Mouse (Mus musculus) embryonic facial prominence, embryonic 10.5 days (tissue): ENCODE measurements at regions not wholly inside any gene's neighbourhood (a gene's known extent, or its start where the extent isn't known, plus 50 kb on each side); places are given as distances from the start of the nearest gene placed in this dataset.
"Not testable (repeated sequence)": the region's sequence is repeated elsewhere in the genome, so short reads cannot be mapped to it uniquely, and the experiment has no call there.

Experiments
- DNase-seq: peaks from one replicate; pipeline ENCODE4 v3.0.0-alpha.2; 2017; ENCODE audit warnings: low spot score
- H3K27ac ChIP-seq: fragments of 300-500 bp; sonication (generic); replicated peaks from 2 replicates; pipeline ENCODE4 v1.5.1; 2016; ENCODE audit warnings: mild to moderate bottlenecking
- H3K27me3 ChIP-seq: fragments of 300-500 bp; sonication (generic); replicated peaks from 2 replicates; pipeline ENCODE4 v1.6.1; 2016; ENCODE audit warnings: low read depth, mild to moderate bottlenecking; ENCODE audit not compliant: poor library complexity, severe bottlenecking
- H3K36me3 ChIP-seq: fragments of 300-500 bp; sonication (generic); replicated peaks from 2 replicates; pipeline ENCODE4 v1.6.1; 2016; ENCODE audit warnings: mild to moderate bottlenecking, moderate library complexity
- H3K4me1 ChIP-seq: fragments of 300-500 bp; sonication (generic); 2 replicates; pipeline ENCODE4 v1.6.1; 2016
- H3K4me3 ChIP-seq: fragments of 300-500 bp; sonication (generic); 2 replicates; pipeline ENCODE4 v1.5.1; 2016; ENCODE audit warnings: mild to moderate bottlenecking, moderate library complexity
- H3K9me3 ChIP-seq: fragments of 300-500 bp; sonication (generic); 2 replicates; pipeline ENCODE4 v1.6.1; 2016; ENCODE audit warnings: mild to moderate bottlenecking
- WGBS: fragments of 180-500 bp; shearing (Covaris S2); methylation state at CpG from one replicate; pipeline ENCODE4 v1.1.7; 2016; 5-methylcytosine and 5-hydroxymethylcytosine counted together

GRCm38 (mm10) chr13:18651658-18652057, 65.4 kb upstream of the Vps41 start:
- WGBS: 84% methylated on average over 1 of the region's 1 CpGs
- H3K27ac ChIP-seq: no peak overlapping the region
- H3K27me3 ChIP-seq: no peaks in the 10 kb centered on the region
- H3K9me3 ChIP-seq: no peaks in the 10 kb centered on the region
- H3K36me3 ChIP-seq: no peaks in the 10 kb centered on the region
- no peak for DNase-seq
- H3K4me1 ChIP-seq: no peaks in the 10 kb centered on the region
- H3K4me3 ChIP-seq: no peak overlapping the region

- peak; percentile 63 for DNase-seq
- 19% methylated on average over 18 of the region's 18 CpGs for WGBS
- H3K27me3 ChIP-seq: no peaks in the 10 kb centered on the region
- peaks cover 15% of the 10 kb centered on the region for H3K4me1 ChIP-seq
- peak overlapping the region; percentile 52; the same call in 1 of the 2 replicates for H3K27ac ChIP-seq
- H3K4me3 ChIP-seq: peak overlapping the region; percentile 45
- no peaks in the 10 kb centered on the region for H3K36me3 ChIP-seq
- no peaks in the 10 kb centered on the region for H3K9me3 ChIP-seq
Observed at GRCm38 (mm10) chr13:18614763-18615616, 102.1 kb upstream of the Vps41 start.

GRCm38 (mm10) chr13:18580718-18581550, 136.2 kb upstream of the Vps41 start:
- H3K4me1 ChIP-seq: peaks cover 6% of the 10 kb centered on the region; the same call in 1 of the 2 replicates
- no peak overlapping the region for H3K4me3 ChIP-seq
- H3K36me3 ChIP-seq: no peaks in the 10 kb centered on the region
- WGBS: 52% methylated on average over 19 of the region's 19 CpGs
- no peak overlapping the region for H3K27ac ChIP-seq
- no peak for DNase-seq
- no peaks in the 10 kb centered on the region for H3K9me3 ChIP-seq
- no peaks in the 10 kb centered on the region for H3K27me3 ChIP-seq

- peaks cover 11% of the 10 kb centered on the region; the same call in 1 of the 2 replicates for H3K4me1 ChIP-seq
- DNase-seq: no peak
- WGBS: 55% methylated on average over 4 of the region's 4 CpGs
Observed at GRCm38 (mm10) chr13:18576016-18576415, 141.1 kb upstream of the Vps41 start.

GRCm38 (mm10) chr13:18575599-18575998, 141.5 kb upstream of the Vps41 start:
- H3K4me3 ChIP-seq: no peak overlapping the region
- peak; percentile 23 for DNase-seq
- no peaks in the 10 kb centered on the region for H3K9me3 ChIP-seq
- no peaks in the 10 kb centered on the region for H3K36me3 ChIP-seq
- 4% methylated on average over 5 of the region's 5 CpGs for WGBS
- no peak overlapping the region for H3K27ac ChIP-seq
- 0 out of 2 replicates have a peak, but pooled peaks cover 6% of the 10 kb centered on the region for H3K4me1 ChIP-seq
- no peaks in the 10 kb centered on the region for H3K27me3 ChIP-seq

More at GRCm38 (mm10) chr13:18576016-18576415, 141.1 kb upstream of the Vps41 start:
- Histone ChIP-seq H3K27me3 (no peaks in the 10 kb centered on the region), H3K36me3 (no peaks in the 10 kb centered on the region), H3K27ac (no peak overlapping the region), H3K9me3 (no peaks in the 10 kb centered on the region), H3K4me3 (no peak overlapping the region)

- H3K27me3 ChIP-seq, H3K36me3 ChIP-seq, H3K4me3 ChIP-seq, H3K9me3 ChIP-seq, H3K27ac ChIP-seq, DNase-seq, H3K4me1 ChIP-seq: not testable (repeated sequence)
- 90% methylated on average over 4 of the region's 4 CpGs for WGBS
Observed at GRCm38 (mm10) chr13:18542032-18542431, 144.5 kb upstream of the Pou6f2 start.

- Histone ChIP-seq H3K27ac (no peak overlapping the region), H3K9me3 (no peaks in the 10 kb centered on the region), H3K36me3 (no peaks in the 10 kb centered on the region), H3K4me3 (no peak overlapping the region), H3K4me1 (no peaks in the 10 kb centered on the region), H3K27me3 (no peaks in the 10 kb centered on the region)
- 62% methylated on average over 1 of the region's 1 CpGs for WGBS
- DNase-seq: peak; percentile 45
Observed at GRCm38 (mm10) chr13:18530509-18530908, 133.0 kb upstream of the Pou6f2 start.

- DNase-seq: no peak
- Histone ChIP-seq H3K9me3 (peaks cover 4% of the 10 kb centered on the region; the same call in 1 of the 2 replicates), H3K4me1 (peaks cover 11% of the 10 kb centered on the region), H3K27ac (no peak overlapping the region), H3K27me3 (no peaks in the 10 kb centered on the region), H3K4me3 (peak overlapping the region; percentile 8; the same call in 1 of the 2 replicates), H3K36me3 (no peaks in the 10 kb centered on the region)
- WGBS: 28% methylated on average over 4 of the region's 4 CpGs
Observed at GRCm38 (mm10) chr13:18498159-18498558, 100.7 kb upstream of the Pou6f2 start.

- H3K4me1 ChIP-seq: peaks cover 11% of the 10 kb centered on the region
- peaks cover 4% of the 10 kb centered on the region; the same call in 1 of the 2 replicates for H3K9me3 ChIP-seq
- no peaks in the 10 kb centered on the region for H3K27me3 ChIP-seq
- peak overlapping the region; percentile 8; the same call in 1 of the 2 replicates for H3K4me3 ChIP-seq
- 15% methylated on average over 5 of the region's 5 CpGs for WGBS
- H3K36me3 ChIP-seq: no peaks in the 10 kb centered on the region
- peak; percentile 18 for DNase-seq
- no peak overlapping the region for H3K27ac ChIP-seq
Observed at GRCm38 (mm10) chr13:18497582-18498157, 100.2 kb upstream of the Pou6f2 start.

- no peaks in the 10 kb centered on the region for H3K36me3 ChIP-seq
- WGBS: 77% methylated on average over 10 of the region's 10 CpGs
- no peak overlapping the region for H3K4me3 ChIP-seq
- no peak overlapping the region for H3K27ac ChIP-seq
- peaks cover 11% of the 10 kb centered on the region for H3K4me1 ChIP-seq
- no peaks in the 10 kb centered on the region for H3K27me3 ChIP-seq
- no peaks in the 10 kb centered on the region for H3K9me3 ChIP-seq
- no peak for DNase-seq
Observed at GRCm38 (mm10) chr13:18495021-18495811, 97.7 kb upstream of the Pou6f2 start.

GRCm38 (mm10) chr13:18485785-18486184, 88.3 kb upstream of the Pou6f2 start:
- DNase-seq, H3K27ac ChIP-seq, H3K9me3 ChIP-seq, H3K4me1 ChIP-seq, H3K27me3 ChIP-seq, H3K4me3 ChIP-seq, H3K36me3 ChIP-seq: not testable (repeated sequence)
- 28% methylated on average over 4 of the region's 4 CpGs for WGBS

- Histone ChIP-seq H3K36me3 (no peaks in the 10 kb centered on the region), H3K27ac (no peak overlapping the region), H3K4me3 (no peak overlapping the region), H3K9me3 (no peaks in the 10 kb centered on the region), H3K4me1 (no peaks in the 10 kb centered on the region), H3K27me3 (no peaks in the 10 kb centered on the region)
- no peak for DNase-seq
- 78% methylated on average over 1 of the region's 1 CpGs for whole genome bisulfite sequencing
Observed at GRCm38 (mm10) chr13:18485080-18485479, 87.6 kb upstream of the Pou6f2 start.
